Mouse (Mus musculus): ENCODE results near the gene Gpr176. TPM values are rescaled to one million over a fixed set of nuclear protein-coding genes. Genes with fewer than 3 reads are reported as not detected.

Gene Gpr176
- total RNA-seq, 1 experiment: 0.22 TPM

DNA sequence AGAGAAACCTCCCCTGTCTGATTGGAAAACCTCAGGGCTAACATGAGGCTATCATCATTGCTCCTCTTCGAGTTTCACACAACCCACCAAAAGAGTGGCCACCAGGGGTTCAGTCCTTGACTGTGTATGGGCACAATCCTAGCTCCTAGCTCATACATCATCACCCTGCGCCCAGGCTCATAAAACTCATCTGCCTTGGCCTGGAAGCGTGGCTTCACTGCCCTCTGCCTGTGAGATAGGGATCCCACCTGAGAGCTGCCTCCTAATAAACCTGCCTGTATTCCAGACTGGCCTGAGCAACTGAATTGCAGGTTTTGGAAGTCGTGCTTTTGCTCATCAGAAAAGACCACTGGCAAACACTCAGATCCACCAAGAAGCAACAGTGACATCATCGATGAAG is 10.2 kb upstream of the Gpr176 start:
- H3K9ac ChIP-seq (ENCODE audit: insufficient read depth, low read depth, low read length, poor library complexity, severe bottlenecking): no peak overlapping the region
- no peaks in the 10 kb centered on the region for H3K36me3 ChIP-seq (ENCODE audit: control insufficient read depth, insufficient read depth, low read length, poor library complexity, severe bottlenecking)
- DNase-seq (ENCODE audit: low read depth, low spot score): no peak
- no peak for TF ChIP-seq MAFK (IDR thresholded peaks at IDR 0.05; ENCODE audit: insufficient read depth, low read depth, low read length)
- no peak for TF ChIP-seq HCFC1 (IDR thresholded peaks at IDR 0.05; ENCODE audit: borderline replicate concordance, insufficient read depth, low read length)
- TF ChIP-seq CHD2 (IDR thresholded peaks at IDR 0.05; ENCODE audit: low read depth, low read length): no peak
- TF ChIP-seq ZNF384 (IDR thresholded peaks at IDR 0.05; ENCODE audit: low read depth, low read length): no peak
- TF ChIP-seq ZC3H11A (IDR thresholded peaks at IDR 0.05; ENCODE audit: borderline replicate concordance, low read depth, low read length): no peak
- H3K27ac ChIP-seq (ENCODE audit: insufficient read depth, low read depth, low read length, poor library complexity, severe bottlenecking): no peak overlapping the region
- no peak overlapping the region for H3K4me3 ChIP-seq (ENCODE audit: insufficient read depth in 1 of 2, low read depth in 1 of 2, low read length in 2 of 2, poor library complexity in 1 of 2, severe bottlenecking in 1 of 2)
- no peaks in the 10 kb centered on the region for H3K4me1 ChIP-seq (ENCODE audit: control insufficient read depth in 2 of 2, insufficient read depth in 2 of 2, low read length in 2 of 2, poor library complexity in 1 of 2)
- in situ Hi-C loops (cut with MboI; ENCODE audit: low sequenced_read_pairs in 2 of 2, unreplicated experiment in 2 of 2): no loop called here
- H3K9me3 ChIP-seq (ENCODE audit: control insufficient read depth, insufficient read depth, low read depth, low read length): no peaks in the 10 kb centered on the region

- in situ Hi-C loops (cut with MboI; ENCODE audit: low sequenced_read_pairs in 2 of 2, unreplicated experiment in 2 of 2): no loop called here
- no peak for TF ChIP-seq MAFK (IDR thresholded peaks at IDR 0.05; ENCODE audit: insufficient read depth, low read depth, low read length)
- TF ChIP-seq HCFC1 (IDR thresholded peaks at IDR 0.05; ENCODE audit: borderline replicate concordance, insufficient read depth, low read length): no peak
- no peak for TF ChIP-seq CHD2 (IDR thresholded peaks at IDR 0.05; ENCODE audit: low read depth, low read length)
- TF ChIP-seq ZNF384 (IDR thresholded peaks at IDR 0.05; ENCODE audit: low read depth, low read length): no peak
- TF ChIP-seq ZC3H11A (IDR thresholded peaks at IDR 0.05; ENCODE audit: borderline replicate concordance, low read depth, low read length): no peak
- H3K36me3 ChIP-seq (ENCODE audit: control insufficient read depth, insufficient read depth, low read length, poor library complexity, severe bottlenecking): no peaks in the 10 kb centered on the region
These were observed 6.5 kb upstream of the Gpr176 start for GRCm38 (mm10) chr2:118379756-118380155.

DNA sequence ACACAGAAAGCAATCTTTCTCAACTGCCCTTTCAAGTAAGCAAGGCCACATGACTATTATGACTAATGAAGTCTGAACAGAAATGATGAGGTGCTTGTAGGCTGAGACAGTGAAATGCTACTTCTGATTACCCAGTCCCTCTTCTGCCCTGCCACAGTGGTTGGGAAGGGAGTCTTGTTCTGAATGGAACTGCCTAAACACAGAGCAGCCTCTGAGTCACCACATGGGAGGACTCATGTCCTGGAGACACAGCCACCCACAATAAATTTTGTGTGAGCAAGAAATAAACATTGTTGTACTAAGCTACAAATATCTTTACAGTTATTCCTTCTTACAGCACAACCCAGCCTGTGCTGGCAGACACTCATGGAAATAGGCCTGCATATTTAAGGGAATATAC is 2.7 kb upstream of the Gpr176 start:
- in situ Hi-C loops (cut with MboI; ENCODE audit: low sequenced_read_pairs in 2 of 2, unreplicated experiment in 2 of 2): no loop called here

More at GRCm38 (mm10) chr2:118379756-118380155, 6.5 kb upstream of the Gpr176 start:
- H3K4me1 ChIP-seq (ENCODE audit: control insufficient read depth in 2 of 2, insufficient read depth in 2 of 2, low read length in 2 of 2, poor library complexity in 1 of 2): no peaks in the 10 kb centered on the region
- DNase-seq (ENCODE audit: low read depth, low spot score): no peak
- H3K9me3 ChIP-seq (ENCODE audit: control insufficient read depth, insufficient read depth, low read depth, low read length): no peaks in the 10 kb centered on the region
- no peak overlapping the region for H3K27ac ChIP-seq (ENCODE audit: insufficient read depth, low read depth, low read length, poor library complexity, severe bottlenecking)
- H3K9ac ChIP-seq (ENCODE audit: insufficient read depth, low read depth, low read length, poor library complexity, severe bottlenecking): no peak overlapping the region
- no peak overlapping the region for H3K4me3 ChIP-seq (ENCODE audit: insufficient read depth in 1 of 2, low read depth in 1 of 2, low read length in 2 of 2, poor library complexity in 1 of 2, severe bottlenecking in 1 of 2)

GRCm38 (mm10) chr2:118375522-118375921 is 2.3 kb upstream of the Gpr176 start:
- H3K27ac ChIP-seq (ENCODE audit: insufficient read depth, low read depth, low read length, poor library complexity, severe bottlenecking): no peak overlapping the region
- no peak overlapping the region for H3K4me3 ChIP-seq (ENCODE audit: insufficient read depth in 1 of 2, low read depth in 1 of 2, low read length in 2 of 2, poor library complexity in 1 of 2, severe bottlenecking in 1 of 2)
- H3K36me3 ChIP-seq (ENCODE audit: control insufficient read depth, insufficient read depth, low read length, poor library complexity, severe bottlenecking): no peaks in the 10 kb centered on the region
- in situ Hi-C loops (cut with MboI; ENCODE audit: low sequenced_read_pairs in 2 of 2, unreplicated experiment in 2 of 2): no loop called here
- TF ChIP-seq ZC3H11A (IDR thresholded peaks at IDR 0.05; ENCODE audit: borderline replicate concordance, low read depth, low read length) (no peak), HCFC1 (IDR thresholded peaks at IDR 0.05; ENCODE audit: borderline replicate concordance, insufficient read depth, low read length) (no peak), MAFK (IDR thresholded peaks at IDR 0.05; ENCODE audit: insufficient read depth, low read depth, low read length) (no peak), CHD2 (IDR thresholded peaks at IDR 0.05; ENCODE audit: low read depth, low read length) (no peak), ZNF384 (IDR thresholded peaks at IDR 0.05; ENCODE audit: low read depth, low read length) (no peak)
- no peak overlapping the region for H3K9ac ChIP-seq (ENCODE audit: insufficient read depth, low read depth, low read length, poor library complexity, severe bottlenecking)
- H3K9me3 ChIP-seq (ENCODE audit: control insufficient read depth, insufficient read depth, low read depth, low read length): no peaks in the 10 kb centered on the region
- DNase-seq (ENCODE audit: low read depth, low spot score): no peak
- peaks cover 0 to 2% of the 10 kb centered on the region in 2 experiments; a peak in 1 of 4 replicates for H3K4me1 ChIP-seq (ENCODE audit: control insufficient read depth in 2 of 2, insufficient read depth in 2 of 2, low read length in 2 of 2, poor library complexity in 1 of 2)

More for the DNA sequence above, 2.7 kb upstream of the Gpr176 start:
- Histone ChIP-seq H3K27ac (ENCODE audit: insufficient read depth, low read depth, low read length, poor library complexity, severe bottlenecking) (no peak overlapping the region), H3K4me1 (ENCODE audit: control insufficient read depth in 2 of 2, insufficient read depth in 2 of 2, low read length in 2 of 2, poor library complexity in 1 of 2) (peaks cover 0 to 2% of the 10 kb centered on the region in 2 experiments; a peak in 1 of 4 replicates), H3K4me3 (ENCODE audit: insufficient read depth in 1 of 2, low read depth in 1 of 2, low read length in 2 of 2, poor library complexity in 1 of 2, severe bottlenecking in 1 of 2) (no peak overlapping the region), H3K36me3 (ENCODE audit: control insufficient read depth, insufficient read depth, low read length, poor library complexity, severe bottlenecking) (no peaks in the 10 kb centered on the region), H3K9me3 (ENCODE audit: control insufficient read depth, insufficient read depth, low read depth, low read length) (no peaks in the 10 kb centered on the region), H3K9ac (ENCODE audit: insufficient read depth, low read depth, low read length, poor library complexity, severe bottlenecking) (no peak overlapping the region)
- DNase-seq (ENCODE audit: low read depth, low spot score): no peak
- no peak for TF ChIP-seq CHD2 (IDR thresholded peaks at IDR 0.05; ENCODE audit: low read depth, low read length)
- no peak for TF ChIP-seq MAFK (IDR thresholded peaks at IDR 0.05; ENCODE audit: insufficient read depth, low read depth, low read length)
- no peak for TF ChIP-seq HCFC1 (IDR thresholded peaks at IDR 0.05; ENCODE audit: borderline replicate concordance, insufficient read depth, low read length)
- TF ChIP-seq ZNF384 (IDR thresholded peaks at IDR 0.05; ENCODE audit: low read depth, low read length): no peak
- no peak for TF ChIP-seq ZC3H11A (IDR thresholded peaks at IDR 0.05; ENCODE audit: borderline replicate concordance, low read depth, low read length)

Data from ES-E14 (cell line).